Mouse (Mus musculus) hindbrain, embryonic 12.5 days (tissue): ENCODE data around the gene Plekhg5. TPM values are rescaled to one million over a fixed set of nuclear protein-coding genes. Genes with fewer than 3 reads are reported as not detected.

Experiments
- ATAC-seq: fragments of 200-750 bp; cut with Nextera tagmentation; 2 replicates; pipeline ENCODE4 v1.8.0; 2017; ENCODE audit warnings: moderate TSS enrichment; ENCODE audit not compliant: low FRiP score
- H3K27ac ChIP-seq: fragments of 300-500 bp; sonication (generic); 2 replicates; pipeline ENCODE4 v1.5.1; 2016; ENCODE audit warnings: mild to moderate bottlenecking
- H3K27me3 ChIP-seq: fragments of 300-500 bp; sonication (generic); 2 replicates; pipeline ENCODE4 v1.6.1; 2016; ENCODE audit warnings: mild to moderate bottlenecking
- H3K36me3 ChIP-seq: fragments of 300-500 bp; sonication (generic); 2 replicates; pipeline ENCODE4 v1.6.1; 2016; ENCODE audit warnings: mild to moderate bottlenecking
- H3K4me1 ChIP-seq: fragments of 300-500 bp; sonication (generic); 2 replicates; pipeline ENCODE4 v1.6.1; 2016
- H3K4me2 ChIP-seq: fragments of 300-500 bp; sonication (generic); replicated peaks from 2 replicates; pipeline ENCODE4 v1.6.1; 2016; ENCODE audit warnings: mild to moderate bottlenecking
- H3K4me3 ChIP-seq: fragments of 300-500 bp; sonication (generic); 2 replicates; pipeline ENCODE4 v1.5.1; 2016; ENCODE audit warnings: mild to moderate bottlenecking
- H3K9ac ChIP-seq: fragments of 300-500 bp; sonication (generic); 2 replicates; pipeline ENCODE4 v1.6.1; 2016; ENCODE audit warnings: mild to moderate bottlenecking, moderate library complexity
- H3K9me3 ChIP-seq: fragments of 300-500 bp; sonication (generic); replicated peaks from 2 replicates; pipeline ENCODE4 v1.6.1; 2016; ENCODE audit warnings: mild to moderate bottlenecking
- WGBS: fragments of 180-500 bp; shearing (Covaris S2); methylation state at CpG from one replicate; pipeline ENCODE4 v1.1.7; 2016; 5-methylcytosine and 5-hydroxymethylcytosine counted together
- polyA plus RNA-seq: library from polyadenylated mRNA; unstranded; fragments of >200 nt; fragmentation: Nextera tagmentation; extraction: Ambion mirVana; gene quantifications from 2 replicates; pipeline ENCODE4 v1.2.1, GENCODE M21; 2016

Gene Plekhg5
- polyA plus RNA-seq, 1 experiment from 2014 or later = 12.0 TPM

DNA sequence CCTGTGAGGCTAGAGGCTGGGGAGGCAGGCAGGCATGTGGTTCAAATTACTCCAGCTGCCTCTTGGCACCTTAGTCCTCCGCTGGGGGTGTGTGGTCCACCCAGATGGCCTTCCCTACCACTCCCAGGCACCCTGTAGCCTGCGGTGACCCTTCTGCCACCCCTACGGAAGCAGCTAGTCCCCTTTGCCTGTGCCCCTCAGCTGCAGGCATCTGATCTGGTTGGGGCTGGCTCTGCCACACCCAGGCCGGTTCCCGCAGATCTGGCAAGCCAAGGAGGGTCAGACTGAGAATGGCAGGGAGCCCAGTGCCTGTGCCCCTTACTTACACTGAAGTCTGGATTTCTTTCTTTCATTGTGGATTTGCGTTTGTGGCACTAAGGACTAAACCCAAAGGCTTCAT lies 1.4 kb downstream of the Plekhg5 start:
- Histone ChIP-seq H3K27ac (no peak overlapping the region), H3K27me3 (no peaks in the 10 kb centered on the region), H3K9me3 (no peaks in the 10 kb centered on the region), H3K9ac (no peak overlapping the region), H3K36me3 (no peaks in the 10 kb centered on the region), H3K4me3 (no peak overlapping the region), H3K4me2 (no peak overlapping the region), H3K4me1 (peaks cover 20% of the 10 kb centered on the region)
- no peak for ATAC-seq
- 91% methylated on average over 6 of the region's 6 CpGs for WGBS

DNA sequence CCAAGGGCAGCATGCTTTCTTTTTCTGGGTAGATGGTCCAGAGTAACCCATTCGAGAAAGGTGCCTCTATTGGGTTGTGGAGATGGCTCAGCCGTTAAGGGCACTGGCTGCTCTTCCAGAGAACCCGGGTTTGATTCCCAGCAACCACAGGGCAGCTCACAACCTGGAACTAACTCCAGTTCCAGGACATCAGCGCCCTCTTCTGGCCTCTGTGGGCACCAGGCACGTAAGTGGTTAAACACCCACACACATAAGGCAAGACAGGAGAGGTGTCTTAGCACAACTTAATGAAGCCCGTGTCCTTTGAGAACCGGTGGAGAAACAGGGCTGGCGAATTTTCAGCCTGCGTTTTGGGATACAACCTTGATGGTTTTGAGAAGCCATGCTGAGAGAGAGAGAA lies 2.2 kb downstream of the Plekhg5 start:
- no peaks in the 10 kb centered on the region for H3K9me3 ChIP-seq
- H3K4me2 ChIP-seq = no peak overlapping the region
- 81% methylated on average over 9 of the region's 9 CpGs for WGBS
- ATAC-seq = no peak
- H3K27me3 ChIP-seq = no peaks in the 10 kb centered on the region
- no peak overlapping the region for H3K9ac ChIP-seq
- H3K4me3 ChIP-seq = no peak overlapping the region
- no peaks in the 10 kb centered on the region for H3K36me3 ChIP-seq
- peaks cover 20% of the 10 kb centered on the region for H3K4me1 ChIP-seq
- H3K27ac ChIP-seq = no peak overlapping the region

DNA sequence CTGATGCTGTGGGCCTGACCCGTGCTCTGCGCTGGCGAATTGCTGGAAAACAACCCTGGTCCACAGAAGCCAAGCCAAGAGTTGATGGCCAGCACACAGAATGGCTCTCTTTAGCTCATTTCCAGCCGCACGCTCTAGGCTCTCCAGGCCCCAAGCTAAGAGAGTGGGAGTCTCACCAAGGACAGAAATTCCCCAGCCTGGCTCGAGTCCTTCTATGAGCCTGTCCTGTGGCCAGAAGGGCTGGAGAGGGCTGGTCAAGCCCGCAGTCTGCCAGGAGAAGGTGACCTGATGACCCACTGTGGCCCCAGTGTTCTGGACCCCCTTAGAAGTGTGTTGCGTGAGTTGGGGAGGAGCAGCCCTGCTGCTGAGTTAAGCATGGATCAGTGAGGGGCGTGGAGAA lies 4.9 kb downstream of the Plekhg5 start:
- Histone ChIP-seq H3K27me3 (no peaks in the 10 kb centered on the region), H3K4me3 (no peak overlapping the region), H3K4me2 (no peak overlapping the region), H3K4me1 (peaks cover 15% of the 10 kb centered on the region), H3K36me3 (no peaks in the 10 kb centered on the region), H3K27ac (no peak overlapping the region), H3K9me3 (no peaks in the 10 kb centered on the region), H3K9ac (no peak overlapping the region)
- 85% methylated on average over 9 of the region's 9 CpGs for WGBS
- no peak for ATAC-seq

DNA sequence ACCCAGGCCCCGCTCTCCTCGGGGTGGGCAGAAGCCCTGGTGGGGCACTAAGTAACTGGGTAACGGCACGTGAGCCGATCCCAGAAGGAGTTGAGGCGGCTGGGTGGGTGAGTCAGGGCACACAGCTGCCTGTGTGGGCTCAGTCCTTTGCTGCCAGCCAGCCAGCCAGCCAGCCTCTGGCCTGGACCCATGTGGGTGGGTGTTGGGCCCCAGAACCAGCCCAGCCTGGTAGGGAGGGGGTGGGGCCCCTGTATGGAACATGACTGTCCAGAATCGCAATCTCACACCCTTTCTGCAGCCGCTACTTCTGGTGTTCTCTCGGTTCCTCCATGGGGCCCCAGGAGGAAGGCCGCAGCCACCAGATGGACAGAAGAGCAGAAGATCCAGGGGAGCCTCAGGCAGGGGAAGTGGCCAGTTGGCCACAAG lies 5.8 kb downstream of the Plekhg5 start:
- 90% methylated on average over 10 of the region's 10 CpGs for WGBS
- ATAC-seq = no peak

DNA sequence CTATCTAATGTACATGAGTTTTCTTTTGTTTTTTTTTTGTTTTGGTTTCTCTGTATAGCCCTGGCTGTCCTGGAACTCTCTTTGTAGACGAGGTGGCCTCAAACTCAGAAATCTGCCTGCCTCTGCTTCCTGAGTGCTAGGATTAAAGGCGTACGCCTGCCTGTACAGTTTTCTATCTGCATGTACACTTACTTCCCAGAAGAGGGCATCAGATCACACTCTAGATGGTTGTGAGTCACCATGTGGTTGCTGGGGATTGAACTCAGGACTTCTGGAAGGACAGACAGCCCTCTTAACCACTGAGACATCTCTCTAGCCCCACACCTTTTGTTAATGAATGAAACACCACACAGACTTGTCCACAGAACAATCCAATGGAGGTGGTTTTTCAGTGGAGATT lies 7.0 kb downstream of the Plekhg5 start:
- H3K4me2 ChIP-seq = no peak overlapping the region
- H3K27ac ChIP-seq = no peak overlapping the region
- H3K27me3 ChIP-seq = no peaks in the 10 kb centered on the region
- WGBS = 91% methylated on average over 3 of the region's 3 CpGs
- H3K9ac ChIP-seq = no peak overlapping the region
- H3K4me1 ChIP-seq = 0 out of 2 replicates have a peak, but pooled peaks cover 3% of the 10 kb centered on the region
- H3K4me3 ChIP-seq = no peak overlapping the region
- no peaks in the 10 kb centered on the region for H3K36me3 ChIP-seq
- H3K9me3 ChIP-seq = no peaks in the 10 kb centered on the region
- no peak for ATAC-seq

More for the DNA sequence above, 5.8 kb downstream of the Plekhg5 start:
- H3K27ac ChIP-seq = no peak overlapping the region
- H3K36me3 ChIP-seq = no peaks in the 10 kb centered on the region
- no peak overlapping the region for H3K4me3 ChIP-seq
- H3K4me1 ChIP-seq = 0 out of 2 replicates have a peak, but pooled peaks cover 7% of the 10 kb centered on the region
- H3K27me3 ChIP-seq = no peaks in the 10 kb centered on the region
- H3K9ac ChIP-seq = no peak overlapping the region
- H3K4me2 ChIP-seq = no peak overlapping the region
- no peaks in the 10 kb centered on the region for H3K9me3 ChIP-seq

DNA sequence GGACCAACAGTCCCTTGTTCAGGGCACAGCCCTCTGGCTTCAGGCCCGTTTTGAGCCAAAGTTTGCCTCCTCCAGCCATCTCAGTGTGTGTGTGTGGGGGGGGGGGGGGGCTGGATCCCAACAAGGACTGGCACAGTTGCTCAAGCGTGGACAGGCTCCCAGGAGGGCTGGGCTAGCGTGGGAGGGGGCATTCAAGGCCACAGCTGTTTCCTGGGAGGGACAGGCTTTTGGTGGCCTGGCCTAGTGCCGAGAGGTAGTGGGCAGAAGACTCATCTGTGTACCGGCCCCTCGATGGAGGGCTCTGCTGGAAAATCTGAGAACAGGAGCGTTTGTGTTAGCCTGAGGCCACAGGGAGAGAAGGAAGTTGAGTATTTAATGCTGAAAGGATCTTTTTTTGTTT lies 7.6 kb downstream of the Plekhg5 start:
- Histone ChIP-seq H3K27me3 (no peaks in the 10 kb centered on the region; the same call in 1 of the 2 replicates), H3K4me2 (no peak overlapping the region), H3K9me3 (no peaks in the 10 kb centered on the region), H3K4me3 (no peak overlapping the region), H3K27ac (no peak overlapping the region), H3K4me1 (0 out of 2 replicates have a peak, but pooled peaks cover 3% of the 10 kb centered on the region), H3K36me3 (no peaks in the 10 kb centered on the region), H3K9ac (no peak overlapping the region)
- 61% methylated on average over 7 of the region's 7 CpGs for WGBS
- ATAC-seq = no peak

DNA sequence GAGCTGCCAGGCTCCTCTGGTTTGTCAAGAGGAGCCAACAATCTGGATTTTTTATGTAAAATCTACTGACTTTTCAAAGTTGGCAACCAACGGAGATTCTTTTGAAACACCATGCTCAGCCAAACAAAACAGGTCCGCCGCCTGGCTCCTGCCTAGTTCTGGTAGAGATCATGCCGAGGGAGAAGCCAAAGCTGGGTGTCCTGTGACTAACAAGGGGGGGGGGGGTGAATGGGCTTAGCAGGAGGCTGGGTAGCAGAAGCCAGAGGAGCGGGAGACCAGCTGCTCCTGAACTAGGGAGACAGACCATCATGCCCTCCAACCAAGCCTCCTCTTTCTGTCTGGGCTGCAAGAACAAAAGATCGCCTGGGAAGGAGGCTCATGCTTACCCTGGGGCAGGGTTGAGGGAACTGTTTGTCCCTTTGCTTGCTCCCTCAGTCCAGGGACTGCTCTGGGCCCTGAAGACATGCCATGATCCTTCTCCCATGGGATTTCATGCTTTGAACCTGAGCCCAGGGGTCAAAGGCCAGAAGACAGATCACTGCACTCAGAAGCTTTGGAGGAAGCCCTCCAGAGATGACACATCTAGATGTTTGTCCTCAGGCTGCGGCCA lies 11.4 kb downstream of the Plekhg5 start:
- Histone ChIP-seq H3K4me1 (peaks cover 19% of the 10 kb centered on the region), H3K4me3 (no peak overlapping the region), H3K9ac (no peak overlapping the region), H3K27me3 (peaks cover 3% of the 10 kb centered on the region; the same call in 1 of the 2 replicates), H3K36me3 (no peaks in the 10 kb centered on the region), H3K4me2 (no peak overlapping the region), H3K27ac (no peak overlapping the region), H3K9me3 (no peaks in the 10 kb centered on the region)
- no peak for ATAC-seq
- WGBS = 64% methylated on average over 7 of the region's 7 CpGs

DNA sequence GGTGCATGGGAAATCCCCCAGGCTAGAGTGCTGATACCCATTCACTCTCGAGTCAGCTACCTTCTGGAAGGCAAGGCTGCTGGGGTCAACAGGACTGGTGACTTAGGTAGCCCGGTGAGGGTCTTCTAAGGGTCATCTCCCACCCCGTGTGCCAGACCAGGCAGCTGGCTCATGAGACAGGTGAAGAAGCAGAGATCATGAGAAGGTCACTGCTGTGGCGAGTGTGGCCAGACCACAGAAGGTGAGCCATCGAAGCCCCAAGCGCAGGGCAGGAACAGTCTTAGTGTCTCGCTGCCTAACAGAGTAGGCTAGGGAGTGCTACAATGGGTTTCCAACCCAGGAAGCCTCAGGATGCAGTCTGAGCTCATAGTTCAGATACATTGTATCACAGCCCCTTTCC lies 12.3 kb downstream of the Plekhg5 start:
- 89% methylated on average over 7 of the region's 7 CpGs for WGBS

DNA sequence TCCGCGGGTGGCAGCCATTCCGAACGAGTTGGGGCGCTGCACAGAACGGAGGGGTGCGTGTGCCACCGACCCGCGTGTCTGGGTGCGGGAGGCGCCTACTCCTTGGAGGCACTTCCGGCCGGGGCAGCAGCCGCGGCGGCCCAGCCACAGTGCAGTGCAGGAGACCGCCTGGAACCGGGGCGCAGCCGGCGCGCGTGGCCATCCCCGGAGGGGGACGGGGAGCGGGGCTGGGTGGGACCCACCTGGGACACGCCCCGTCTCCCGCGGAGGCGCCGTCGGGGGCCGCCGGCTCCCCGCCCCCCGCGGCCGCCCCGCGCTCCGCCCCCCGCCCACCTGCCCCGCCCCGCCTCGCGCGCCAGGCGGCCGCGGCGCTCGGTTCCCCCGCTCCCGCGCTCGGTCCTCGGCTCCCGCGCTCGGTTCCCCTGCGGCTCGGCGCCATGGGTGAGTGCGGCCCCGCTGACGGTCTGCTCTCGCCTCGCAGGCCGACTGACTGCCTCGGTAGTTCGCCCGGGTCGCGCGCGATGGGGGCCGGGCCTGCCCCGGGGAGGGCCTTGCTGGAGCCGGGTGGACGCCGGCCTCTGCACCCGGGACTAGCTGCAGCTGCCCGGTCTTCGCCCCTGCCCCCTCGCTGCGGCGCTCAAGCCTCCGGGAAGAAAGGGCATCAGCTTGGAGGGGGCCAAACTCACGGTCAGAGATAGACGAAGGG lies 14.4 kb downstream of the Plekhg5 start:
- 0 out of 2 replicates have a peak overlapping the region, but pooled peaks have one; percentile 58 for H3K27ac ChIP-seq
- H3K36me3 ChIP-seq = no peaks in the 10 kb centered on the region

More for the DNA sequence above, 12.3 kb downstream of the Plekhg5 start:
- Histone ChIP-seq H3K27me3 (peaks cover 3% of the 10 kb centered on the region; the same call in 1 of the 2 replicates), H3K4me2 (no peak overlapping the region), H3K9ac (no peak overlapping the region), H3K9me3 (no peaks in the 10 kb centered on the region), H3K36me3 (no peaks in the 10 kb centered on the region), H3K27ac (no peak overlapping the region), H3K4me1 (peaks cover 21% of the 10 kb centered on the region), H3K4me3 (no peak overlapping the region)
- no peak for ATAC-seq

DNA sequence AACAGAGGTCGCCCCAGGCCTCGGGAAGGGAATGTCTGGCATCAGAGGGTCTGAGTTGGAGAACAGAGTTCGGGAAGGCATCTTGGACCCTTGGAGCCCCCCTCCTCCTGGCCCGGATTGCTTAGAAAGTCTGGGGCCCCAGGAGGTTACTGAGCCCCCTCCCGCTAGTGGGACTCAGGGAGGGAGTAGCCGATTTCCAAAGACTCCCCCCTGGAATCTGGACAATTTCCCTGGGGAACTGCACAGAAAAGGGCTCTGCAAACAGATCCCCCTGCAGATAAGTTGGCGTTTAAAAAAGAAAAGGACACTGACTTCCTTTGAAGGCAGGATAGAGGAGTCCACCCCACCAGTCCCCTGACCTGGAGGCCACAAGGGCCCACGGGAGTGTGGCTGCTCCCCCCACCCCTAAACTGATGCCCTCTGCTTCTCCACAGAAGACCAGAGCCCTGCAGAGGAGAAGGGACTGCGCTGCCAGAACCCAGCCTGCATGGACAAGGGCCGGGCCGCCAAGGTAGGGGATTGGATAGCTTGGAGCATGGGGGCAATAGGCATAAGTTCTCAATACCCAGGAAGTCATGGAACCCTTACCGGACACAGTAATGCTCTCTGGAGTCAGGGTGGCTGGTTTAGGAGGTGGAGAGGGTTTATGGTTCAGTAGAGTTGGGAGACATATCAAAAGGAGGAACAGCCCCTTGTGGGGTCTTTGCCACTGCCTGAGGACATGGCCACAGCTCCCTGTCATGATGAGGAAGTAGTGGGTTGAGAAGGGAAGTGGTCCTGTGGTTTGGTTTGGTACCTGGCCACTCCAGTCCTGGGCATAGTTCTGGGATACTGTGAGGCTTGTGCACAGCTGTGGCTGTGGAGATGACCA lies 15.1 kb downstream of the Plekhg5 start:
- ATAC-seq = no peak
- H3K27ac ChIP-seq = peak overlapping the region; percentile 58; the same call in 1 of the 2 replicates
- peak overlapping the region; percentile 60 for H3K4me3 ChIP-seq
- peak overlapping the region; percentile 84 for H3K9ac ChIP-seq
- peaks cover 3% of the 10 kb centered on the region; the same call in 1 of the 2 replicates for H3K27me3 ChIP-seq
- 4% methylated on average over 12 of the region's 12 CpGs for WGBS
- H3K36me3 ChIP-seq = no peaks in the 10 kb centered on the region
- peaks cover 28% of the 10 kb centered on the region for H3K4me1 ChIP-seq
- H3K4me2 ChIP-seq = peak overlapping the region; percentile 76
- H3K9me3 ChIP-seq = no peaks in the 10 kb centered on the region

More for the DNA sequence above, 14.4 kb downstream of the Plekhg5 start:
- under 1% methylated on average over 50 of the region's 92 CpGs for WGBS
- peak; percentile 83 for ATAC-seq
- H3K4me3 ChIP-seq = peak overlapping the region; percentile 60
- peak overlapping the region; percentile 76 for H3K4me2 ChIP-seq
- no peaks in the 10 kb centered on the region for H3K9me3 ChIP-seq
- H3K27me3 ChIP-seq = peaks cover 3% of the 10 kb centered on the region; the same call in 1 of the 2 replicates
- H3K9ac ChIP-seq = peak overlapping the region; percentile 84
- H3K4me1 ChIP-seq = peaks cover 23% of the 10 kb centered on the region

DNA sequence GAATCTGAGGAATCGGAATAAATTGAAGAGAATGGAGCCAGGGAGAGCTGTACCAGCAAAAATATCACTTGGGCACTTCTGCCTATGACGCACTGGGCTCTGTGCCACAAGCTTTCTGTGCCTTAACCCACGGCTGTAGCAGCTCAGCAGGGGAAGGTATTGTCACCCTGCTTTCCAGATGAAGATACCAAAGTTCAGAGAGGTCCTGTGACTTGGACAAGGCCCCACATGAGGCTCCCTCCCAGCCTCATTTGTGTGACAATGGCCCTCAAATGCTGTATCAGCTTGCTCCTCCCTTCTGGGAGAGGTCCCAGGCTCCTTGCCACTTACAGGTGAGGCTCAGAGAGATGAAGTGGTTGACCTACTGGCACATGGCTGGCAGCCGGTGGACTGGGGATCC lies 15.8 kb downstream of the Plekhg5 start:
- peak overlapping the region; percentile 76 for H3K4me2 ChIP-seq
- H3K9ac ChIP-seq = no peak overlapping the region; the same call in 1 of the 2 replicates
- no peak overlapping the region; the same call in 1 of the 2 replicates for H3K4me3 ChIP-seq
- 47% methylated on average over 4 of the region's 4 CpGs for WGBS
- peaks cover 33% of the 10 kb centered on the region for H3K4me1 ChIP-seq
- ATAC-seq = no peak
- no peak overlapping the region for H3K27ac ChIP-seq
- H3K27me3 ChIP-seq = peaks cover 3% of the 10 kb centered on the region; the same call in 1 of the 2 replicates
- no peaks in the 10 kb centered on the region for H3K9me3 ChIP-seq
- no peaks in the 10 kb centered on the region for H3K36me3 ChIP-seq
